Mouse (Mus musculus): Measurements from ENCODE around the gene Jup.
A peak's percentile ranks its signal among the peaks of the same experiment; 100 is the strongest.
"Not testable (repeated sequence)": the region's sequence is repeated elsewhere in the genome, so short reads cannot be mapped to it uniquely, and the experiment has no call there.

Gene Jup

GRCm38 (mm10) chr11:100355972-100356818 is 41.4 kb downstream of the Jup start, which contains the start of gene Hap1:
Gene Hap1, minus strand, starts transcription at chr11:100356128.
- peak; percentile 82 for DNase-seq (ENCODE audit: low read depth, low spot score)

GRCm38 (mm10) chr11:100355151-100355951 is 42.2 kb downstream of the Jup start:
- DNase-seq (ENCODE audit: low read depth, low spot score) = no peak

DNA sequence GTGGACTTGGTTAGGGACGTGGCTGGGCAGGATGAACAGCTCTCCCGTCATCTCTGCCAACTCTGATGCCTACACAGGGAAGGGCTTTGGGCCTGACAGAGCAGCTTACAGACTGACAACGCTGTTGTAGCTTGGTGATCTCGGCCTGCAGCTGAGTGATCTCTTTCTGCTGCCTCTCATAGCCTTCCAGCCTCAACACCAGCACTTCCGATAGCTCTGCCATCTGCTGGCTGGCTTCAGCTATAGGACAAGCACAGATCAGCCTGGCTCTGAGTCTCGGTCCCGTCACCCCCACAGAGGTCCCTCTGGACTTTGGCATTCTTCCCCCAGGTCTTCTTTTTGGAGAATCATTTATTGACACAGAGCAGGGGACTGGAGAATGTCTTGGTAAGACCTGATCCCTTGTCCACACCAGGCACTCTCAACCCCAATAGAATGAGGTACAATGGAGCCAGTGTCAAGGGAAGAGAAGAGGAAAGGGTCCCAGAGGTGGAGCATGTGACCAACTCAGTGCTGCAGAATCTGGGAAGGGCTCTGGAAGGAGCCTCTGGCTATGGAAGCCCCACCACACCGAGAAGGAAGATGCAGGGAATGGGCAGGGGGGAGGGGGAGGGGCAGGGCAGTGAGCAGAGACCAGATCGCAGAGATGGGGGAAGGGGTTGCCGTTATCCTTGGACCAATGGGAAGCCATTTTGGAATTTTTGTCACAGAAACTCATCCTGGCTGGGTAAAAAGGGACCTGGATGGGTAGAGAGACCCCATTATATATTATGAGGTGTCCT is 45.3 kb downstream of the Jup start:
- DNase-seq (ENCODE audit: low read depth, low spot score) = no peak

- no peak for DNase-seq (ENCODE audit: low read depth, low spot score)
Observed at GRCm38 (mm10) chr11:100344269-100344668, 53.3 kb downstream of the Jup start.

DNA sequence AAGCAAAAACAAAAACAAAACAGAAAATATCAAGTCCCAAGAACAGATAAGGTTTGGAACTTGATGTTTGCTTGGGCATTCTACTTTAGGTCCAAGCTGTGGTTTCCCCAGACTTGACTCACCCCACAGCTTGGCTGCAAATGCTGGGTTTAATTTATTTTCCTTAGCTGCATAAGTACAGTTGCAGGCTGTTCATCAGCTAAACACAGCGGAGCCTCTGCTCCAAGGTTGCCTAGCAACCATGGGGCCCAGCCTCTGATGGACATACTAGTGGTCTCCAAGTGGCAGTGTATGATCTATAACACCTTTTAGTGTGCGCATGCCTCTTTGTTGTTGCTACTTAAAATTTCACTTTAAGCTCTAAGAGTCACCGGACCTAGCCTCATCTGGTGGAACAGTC is 61.8 kb downstream of the Jup start:
- DNase-seq (ENCODE audit: low read depth, low spot score) = no peak

GRCm38 (mm10) chr11:100333944-100334457 is 63.6 kb downstream of the Jup start, which contains the start of gene Gast:
Gene Gast, plus strand, starts transcription at chr11:100334407.
- DNase-seq (ENCODE audit: low read depth, low spot score) = no peak

GRCm38 (mm10) chr11:100332766-100333515 is 64.6 kb downstream of the Jup start:
- no peak for DNase-seq (ENCODE audit: low read depth, low spot score)

- DNase-seq (ENCODE audit: low read depth, low spot score) = not testable (repeated sequence)
Observed at GRCm38 (mm10) chr11:100330816-100331375, 66.7 kb downstream of the Jup start.

DNA sequence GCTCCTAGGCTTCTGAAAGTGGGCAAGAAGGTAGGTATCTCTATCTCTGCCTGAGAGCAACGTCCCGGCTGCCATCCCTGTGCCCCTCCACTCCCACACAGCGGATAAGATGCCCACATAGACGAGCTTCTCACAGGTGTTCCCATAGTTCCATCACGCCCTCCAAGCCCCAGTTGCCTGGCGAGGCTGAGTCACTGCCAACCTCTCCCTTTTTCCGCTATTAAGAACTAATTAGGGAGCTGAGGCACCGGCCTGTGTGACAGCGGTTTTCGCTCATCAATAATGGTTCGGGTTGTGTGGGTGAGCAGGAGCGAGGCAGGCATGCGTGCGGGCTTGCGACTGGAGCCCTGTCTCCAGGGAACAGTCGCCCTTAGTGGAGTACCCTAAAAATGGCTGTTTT is 67.3 kb downstream of the Jup start:
- no peak for DNase-seq (ENCODE audit: low read depth, low spot score)

GRCm38 (mm10) chr11:100327761-100328160 is 69.8 kb downstream of the Jup start:
- no peak for DNase-seq (ENCODE audit: low read depth, low spot score)

- no peak for DNase-seq (ENCODE audit: low read depth, low spot score)
Observed at GRCm38 (mm10) chr11:100327316-100327715, 70.2 kb downstream of the Jup start.

DNA sequence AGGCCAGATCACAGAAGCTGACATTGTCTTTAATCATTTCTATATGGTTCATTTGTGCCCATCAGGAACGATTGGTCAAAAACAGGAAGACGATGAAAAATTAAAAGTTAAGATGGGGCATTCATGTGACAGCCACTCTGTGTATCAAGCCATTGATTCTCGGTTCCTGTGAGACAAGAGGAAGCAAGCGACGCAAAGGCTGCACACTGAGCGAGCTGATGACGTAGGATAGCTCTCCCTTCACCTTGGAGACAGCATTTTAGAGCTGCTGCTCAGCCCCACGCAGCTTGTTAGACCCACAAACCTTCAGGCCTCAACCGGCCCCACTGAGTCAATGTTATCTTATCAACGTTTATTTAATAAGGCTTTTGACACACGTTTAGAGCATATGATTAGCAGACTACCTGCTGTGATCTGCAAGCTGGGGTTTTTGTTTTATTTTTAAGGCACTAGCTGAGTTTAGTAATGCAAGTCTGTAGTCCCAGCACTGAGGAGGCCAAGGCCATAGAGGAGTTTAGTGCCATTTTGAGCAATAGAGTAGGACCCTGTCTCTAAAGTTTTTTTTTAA is 72.4 kb downstream of the Jup start:
- no peak for DNase-seq (ENCODE audit: low read depth, low spot score)

DNA sequence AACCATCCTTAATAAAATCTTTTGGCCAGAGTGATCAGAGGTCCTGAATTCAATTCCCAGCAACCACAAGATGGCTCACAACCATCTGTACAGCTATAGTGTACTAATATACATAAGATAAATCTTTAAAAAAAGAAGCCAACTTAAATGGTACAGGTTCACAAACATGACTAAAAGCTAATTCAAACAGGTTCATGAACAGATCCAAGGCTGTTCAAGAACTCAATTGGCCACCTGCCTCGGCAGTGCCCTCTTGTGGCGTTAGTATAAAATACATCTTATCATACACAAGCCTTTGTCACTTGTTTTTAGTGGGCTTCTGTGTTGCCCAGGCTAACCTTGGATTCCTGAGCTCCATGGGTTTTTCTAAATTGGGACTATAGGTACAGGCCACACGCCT is 74.0 kb downstream of the Jup start:
- peak; percentile 47 for DNase-seq (ENCODE audit: low read depth, low spot score)

GRCm38 (mm10) chr11:100322591-100323258 is 74.8 kb downstream of the Jup start:
- no peak for DNase-seq (ENCODE audit: low read depth, low spot score)

DNA sequence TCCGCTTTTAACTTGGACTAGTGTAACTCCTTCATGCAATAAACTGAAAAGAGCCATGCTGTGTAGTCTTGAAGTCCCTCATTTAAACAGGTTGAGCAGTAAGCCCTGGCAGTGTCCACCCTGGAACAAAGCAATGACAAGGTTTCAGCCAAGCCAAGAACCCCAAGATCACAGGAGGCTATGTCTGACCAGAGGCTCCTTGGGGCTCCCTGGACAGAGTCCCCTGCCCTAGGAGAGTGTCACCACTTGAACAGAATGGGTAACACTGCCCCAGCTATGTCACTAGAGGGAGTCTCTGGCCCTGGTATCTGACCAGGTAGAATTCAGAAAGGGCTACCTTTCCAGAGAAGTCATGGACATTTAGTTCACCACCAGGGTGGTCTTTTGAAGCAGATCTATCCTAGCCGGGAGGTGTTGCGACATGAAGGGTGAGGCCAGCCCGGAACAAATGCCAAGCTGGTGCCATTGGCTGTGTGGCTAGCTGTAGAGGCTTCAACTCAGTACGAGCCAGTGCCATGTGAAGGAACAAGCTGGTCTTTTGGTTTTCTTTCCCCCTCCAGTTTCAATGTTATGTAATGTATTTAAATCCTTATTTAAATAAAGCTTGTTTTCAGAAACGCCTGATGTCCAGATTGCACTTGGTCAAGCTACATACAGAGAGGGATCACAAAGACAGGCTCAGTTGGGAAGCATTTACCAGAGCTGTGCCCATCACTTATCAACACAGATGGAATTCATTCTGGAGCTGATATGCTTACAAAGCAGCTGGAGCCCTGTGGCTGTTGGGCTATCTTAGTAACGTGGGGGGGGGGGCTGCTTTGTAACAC is 75.9 kb downstream of the Jup start:
- not testable (repeated sequence) for DNase-seq (ENCODE audit: low read depth, low spot score)

DNA sequence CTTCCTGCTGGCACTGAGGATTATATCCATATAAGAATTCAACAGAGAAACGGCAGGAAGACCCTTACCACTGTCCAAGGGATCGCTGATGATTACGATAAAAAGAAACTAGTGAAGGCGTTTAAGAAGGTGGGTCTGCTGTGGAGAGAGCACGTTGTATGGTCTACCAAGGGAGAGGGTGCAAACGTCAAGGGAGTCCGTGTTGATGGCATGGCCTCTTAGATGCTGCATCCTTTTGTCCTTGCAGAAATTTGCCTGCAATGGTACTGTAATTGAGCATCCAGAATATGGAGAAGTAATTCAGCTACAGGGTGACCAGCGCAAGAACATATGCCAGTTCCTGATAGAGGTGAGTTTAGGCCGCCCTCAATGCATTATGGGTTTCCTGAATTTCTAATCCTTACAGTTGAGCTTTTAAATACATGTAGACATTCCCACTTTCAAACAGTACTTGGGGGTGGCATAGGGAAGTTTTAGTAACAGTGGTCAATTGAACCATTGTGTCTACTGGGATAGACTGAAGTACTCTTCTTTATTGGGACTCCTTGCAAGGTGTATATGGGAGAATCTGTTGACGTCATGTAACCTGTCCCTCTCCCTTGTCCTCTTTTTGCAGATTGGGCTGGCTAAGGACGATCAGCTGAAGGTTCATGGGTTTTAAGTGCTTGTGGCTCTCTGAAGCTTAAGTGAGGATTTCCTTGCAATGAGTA is 76.7 kb downstream of the Jup start:
- DNase-seq (ENCODE audit: low read depth, low spot score) = not testable (repeated sequence)

DNA sequence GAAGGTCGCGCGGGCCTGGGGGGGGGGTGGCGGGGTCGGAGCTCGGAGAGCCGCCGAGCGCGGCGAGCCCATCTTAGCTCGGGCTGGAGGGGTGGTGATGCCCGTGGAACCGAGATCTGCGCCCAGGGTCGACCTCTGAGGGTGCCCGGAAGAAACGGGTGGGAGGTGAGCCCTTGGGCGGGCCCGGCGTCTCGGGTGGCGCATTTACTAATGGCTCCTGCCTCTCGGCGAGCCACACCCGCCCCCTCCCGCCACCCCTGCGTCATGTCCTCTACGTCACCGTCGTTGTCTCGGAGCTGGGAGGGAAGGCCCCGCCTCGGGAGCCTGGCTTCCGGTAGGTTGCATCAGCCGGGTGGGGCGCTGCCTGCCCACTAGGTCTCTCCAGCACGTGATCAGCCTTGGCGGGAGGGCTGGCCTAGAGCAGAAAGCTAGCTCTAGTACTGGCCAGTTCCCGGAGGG is 77.4 kb downstream of the Jup start:
- DNase-seq (ENCODE audit: low read depth, low spot score) = peak; percentile 88
